Mouse (Mus musculus) hindbrain, embryonic 14.5 days (tissue): Measurements from ENCODE around the gene Fam160a1. TPM values are rescaled to one million over a fixed set of nuclear protein-coding genes. Genes with fewer than 3 reads are reported as not detected.

Experiments used
- ATAC-seq: fragments of 200-750 bp; cut with Nextera tagmentation; 2 replicates; pipeline ENCODE4 v1.8.0; 2017; ENCODE audit warnings: moderate number of reproducible peaks, mild to moderate bottlenecking, moderate TSS enrichment, moderate library complexity; ENCODE audit not compliant: low FRiP score
- DNase-seq: peaks from one replicate; pipeline ENCODE4 v3.0.0-alpha.2; 2015; ENCODE audit warnings: low spot score
- H3K27ac ChIP-seq: fragments of 300-500 bp; sonication (generic); 2 replicates; pipeline ENCODE4 v1.5.1; 2014; ENCODE audit warnings: mild to moderate bottlenecking, moderate library complexity
- H3K27me3 ChIP-seq: fragments of 300-500 bp; sonication (generic); 2 replicates; pipeline ENCODE4 v1.6.1; 2014; ENCODE audit warnings: mild to moderate bottlenecking, low read length, mixed read lengths; ENCODE audit not compliant: control insufficient read depth, insufficient read depth
- H3K36me3 ChIP-seq: fragments of 300-500 bp; sonication (generic); replicated peaks from 2 replicates; pipeline ENCODE4 v1.6.1; 2014; ENCODE audit not compliant: control insufficient read depth, insufficient read depth
- H3K4me1 ChIP-seq: fragments of 300-500 bp; sonication (generic); replicated peaks from 2 replicates; pipeline ENCODE4 v1.6.1; 2014; ENCODE audit warnings: antibody characterized with exemption, low read length, mixed read lengths; ENCODE audit not compliant: control insufficient read depth, insufficient read depth
- H3K4me2 ChIP-seq: fragments of 300-500 bp; sonication (generic); replicated peaks from 2 replicates; pipeline ENCODE4 v1.6.1; 2014; ENCODE audit warnings: mild to moderate bottlenecking, moderate library complexity
- H3K4me3 ChIP-seq: fragments of 300-500 bp; sonication (generic); replicated peaks from 2 replicates; pipeline ENCODE4 v1.5.1; 2014; ENCODE audit warnings: mild to moderate bottlenecking, low read length
- H3K9ac ChIP-seq: fragments of 300-500 bp; sonication (generic); 2 replicates; pipeline ENCODE4 v1.6.1; 2014
- H3K9me3 ChIP-seq: fragments of 300-500 bp; sonication (generic); 2 replicates; pipeline ENCODE4 v1.6.1; 2016; ENCODE audit warnings: low read length; ENCODE audit not compliant: control insufficient read depth
- WGBS: fragments of 180-500 bp; shearing (Covaris S2); extraction: QIAGEN DNeasy Blood & Tissue Kit; methylation state at CpG from one replicate; pipeline ENCODE4 v1.1.7; 2014; 5-methylcytosine and 5-hydroxymethylcytosine counted together
- polyA plus RNA-seq: library from polyadenylated mRNA; unstranded; fragments of >200 nt; fragmentation: Nextera tagmentation; extraction: Ambion mirVana; gene quantifications from 2 replicates; pipeline ENCODE4 v1.2.1, GENCODE M21; 2014

Fam160a1 gene
- polyA plus RNA-seq, 1 experiment from 2014 or later, result 0.37 TPM

- ATAC-seq, result no peak
- WGBS, result 95% methylated on average over 1 of the region's 1 CpGs
These were observed 200.7 kb downstream of the Fam160a1 start for GRCm38 (mm10) chr3:85616389-85616788.

More at GRCm38 (mm10) chr3:85616389-85616788, 200.7 kb downstream of the Fam160a1 start:
- H3K4me3 ChIP-seq, result no peak overlapping the region
- peaks cover 12% of the 10 kb centered on the region; the same call in 1 of the 2 replicates for H3K36me3 ChIP-seq
- H3K27me3 ChIP-seq, result no peaks in the 10 kb centered on the region
- H3K27ac ChIP-seq, result no peak overlapping the region
- H3K4me2 ChIP-seq, result no peak overlapping the region
- no peak for DNase-seq
- H3K9me3 ChIP-seq, result no peaks in the 10 kb centered on the region
- H3K4me1 ChIP-seq, result no peaks in the 10 kb centered on the region
- no peak overlapping the region for H3K9ac ChIP-seq

Other genes with a start within 250 kb of the Fam160a1 start
- gene Gatb, start 243.2 kb downstream of the Fam160a1 start, polyA plus RNA-seq, result 20.2 and 21.6 TPM in 2 replicates
- gene Glt28d2, start 70.2 kb upstream of the Fam160a1 start, polyA plus RNA-seq, result 0.37 and 0.53 TPM in 2 replicates
- 0.94 and 1.3 TPM in 2 replicates for gene Gm37240, start 70.2 kb upstream of the Fam160a1 start, polyA plus RNA-seq
- 18.1 and 20.4 TPM in 2 replicates for gene Sh3d19, start 153.8 kb upstream of the Fam160a1 start, polyA plus RNA-seq
- gene Prss48, start 185.2 kb upstream of the Fam160a1 start, polyA plus RNA-seq, result 0.21 TPM in 1 of 2 replicates, not detected in the other